Mouse (Mus musculus): ENCODE results near the gene Cuta. TPM values are rescaled to one million over a fixed set of nuclear protein-coding genes. Genes with fewer than 3 reads are reported as not detected.

The Cuta gene
- polyA plus RNA-seq, 1 experiment from 2014 or later: 161 TPM

DNA sequence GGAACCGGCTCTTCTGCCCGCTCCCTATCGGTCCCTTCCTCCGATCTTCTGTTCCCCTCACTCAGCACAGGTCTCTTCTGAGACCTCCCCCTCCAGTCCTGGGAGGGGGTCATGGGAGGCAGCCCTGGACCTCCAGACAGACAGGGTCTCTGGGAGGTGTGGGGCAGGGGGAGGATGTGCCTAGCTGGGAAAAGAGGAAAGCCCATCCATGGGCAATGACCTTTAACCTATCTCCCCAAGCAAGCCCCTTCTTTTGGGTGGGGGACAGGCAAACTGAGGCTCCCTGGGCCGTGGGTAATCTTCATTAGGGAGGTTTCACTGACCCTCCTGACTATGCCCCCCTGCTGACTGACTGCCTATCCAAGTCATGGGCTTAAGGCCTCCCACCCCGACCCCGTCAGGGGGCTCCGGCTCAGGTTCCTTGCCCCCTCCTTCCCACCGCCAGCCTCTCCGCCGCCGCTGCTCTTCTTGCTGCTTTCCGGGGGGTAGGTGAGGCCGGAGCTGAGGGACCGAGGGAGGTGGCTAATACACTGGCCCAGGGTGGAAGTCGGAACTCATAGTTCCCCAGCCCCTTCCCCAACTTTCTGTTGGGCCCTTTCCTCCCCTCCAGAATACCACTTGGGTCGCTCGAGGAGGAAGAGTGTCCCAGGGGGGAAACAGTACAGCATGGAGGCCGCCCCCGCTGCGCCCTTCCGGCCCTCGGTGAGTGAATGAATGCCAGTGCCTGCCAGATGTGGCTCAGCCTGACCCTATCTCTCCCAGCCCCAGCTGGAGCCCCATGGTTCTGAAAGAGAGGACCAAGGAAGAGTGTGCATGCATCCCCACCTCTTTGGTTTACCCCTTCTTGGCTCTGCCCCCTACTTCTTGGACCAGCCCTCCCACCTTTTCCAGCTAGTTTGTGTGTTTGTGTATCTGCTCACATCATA, 12.8 kb upstream of the Cuta start:
- H3K4me2 ChIP-seq (replicated peaks; ENCODE audit: low read depth, low read length): peak overlapping the region; percentile 58
- H3K9me3 ChIP-seq (ENCODE audit: control insufficient read depth, low read depth, low read length): no peaks in the 10 kb centered on the region
- peaks cover 44% of the 10 kb centered on the region for H3K4me1 ChIP-seq (ENCODE audit: control insufficient read depth, insufficient read depth, low read length)
- H3K36me3 ChIP-seq (ENCODE audit: control insufficient read depth, insufficient read depth, low read length): peaks cover 15% of the 10 kb centered on the region; the same call in 1 of the 2 replicates
- H3K27ac ChIP-seq (ENCODE audit: low read length): no peak overlapping the region
- WGBS: 10% methylated on average over 22 of the region's 23 CpGs
- peak overlapping the region; percentile 23 for H3K4me3 ChIP-seq (ENCODE audit: low read depth, low read length)
- H3K27me3 ChIP-seq (ENCODE audit: control insufficient read depth, insufficient read depth, low read length): no peaks in the 10 kb centered on the region
- no peak overlapping the region for H3K9ac ChIP-seq (replicated peaks; ENCODE audit: low read depth, low read length)
- no peak; the same call in 1 of the 2 replicates for ATAC-seq (ENCODE audit: insufficient number of reproducible peaks, insufficient read depth, low FRiP score, low read depth)

DNA sequence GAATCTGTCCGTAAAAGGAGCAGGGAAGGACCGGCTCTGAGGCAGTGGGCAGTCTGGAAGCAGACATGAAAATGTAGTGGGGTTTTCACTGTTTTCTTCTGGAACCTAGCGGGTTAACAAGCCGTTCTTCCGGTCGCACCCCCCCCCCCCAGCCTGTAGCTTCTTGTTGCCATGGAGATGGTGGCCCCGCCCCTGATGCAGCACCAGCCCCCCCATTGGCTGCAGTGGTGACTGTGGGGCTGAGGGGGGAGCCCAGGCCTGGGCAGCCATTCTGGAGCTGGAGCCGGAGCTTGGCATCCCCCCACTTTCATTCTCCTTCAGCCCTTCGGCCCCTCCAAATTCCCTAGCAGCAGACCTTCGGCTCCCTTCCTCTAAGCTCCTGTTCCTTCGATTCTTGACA, 12.0 kb upstream of the Cuta start:
- Histone ChIP-seq H3K27ac (ENCODE audit: low read length) (no peak overlapping the region), H3K9me3 (ENCODE audit: control insufficient read depth, low read depth, low read length) (no peaks in the 10 kb centered on the region), H3K36me3 (ENCODE audit: control insufficient read depth, insufficient read depth, low read length) (peaks cover 8% of the 10 kb centered on the region; the same call in 1 of the 2 replicates), H3K4me2 (replicated peaks; ENCODE audit: low read depth, low read length) (peak overlapping the region; percentile 58), H3K4me1 (ENCODE audit: control insufficient read depth, insufficient read depth, low read length) (peaks cover 49% of the 10 kb centered on the region), H3K9ac (replicated peaks; ENCODE audit: low read depth, low read length) (peak overlapping the region; percentile 10; the same call in 1 of the 2 replicates), H3K4me3 (ENCODE audit: low read depth, low read length) (peak overlapping the region; percentile 23), H3K27me3 (ENCODE audit: control insufficient read depth, insufficient read depth, low read length) (no peaks in the 10 kb centered on the region)
- peak; percentile 29; the same call in 1 of the 2 replicates for ATAC-seq (ENCODE audit: insufficient number of reproducible peaks, insufficient read depth, low FRiP score, low read depth)
- WGBS: 0% methylated on average over 11 of the region's 11 CpGs

DNA sequence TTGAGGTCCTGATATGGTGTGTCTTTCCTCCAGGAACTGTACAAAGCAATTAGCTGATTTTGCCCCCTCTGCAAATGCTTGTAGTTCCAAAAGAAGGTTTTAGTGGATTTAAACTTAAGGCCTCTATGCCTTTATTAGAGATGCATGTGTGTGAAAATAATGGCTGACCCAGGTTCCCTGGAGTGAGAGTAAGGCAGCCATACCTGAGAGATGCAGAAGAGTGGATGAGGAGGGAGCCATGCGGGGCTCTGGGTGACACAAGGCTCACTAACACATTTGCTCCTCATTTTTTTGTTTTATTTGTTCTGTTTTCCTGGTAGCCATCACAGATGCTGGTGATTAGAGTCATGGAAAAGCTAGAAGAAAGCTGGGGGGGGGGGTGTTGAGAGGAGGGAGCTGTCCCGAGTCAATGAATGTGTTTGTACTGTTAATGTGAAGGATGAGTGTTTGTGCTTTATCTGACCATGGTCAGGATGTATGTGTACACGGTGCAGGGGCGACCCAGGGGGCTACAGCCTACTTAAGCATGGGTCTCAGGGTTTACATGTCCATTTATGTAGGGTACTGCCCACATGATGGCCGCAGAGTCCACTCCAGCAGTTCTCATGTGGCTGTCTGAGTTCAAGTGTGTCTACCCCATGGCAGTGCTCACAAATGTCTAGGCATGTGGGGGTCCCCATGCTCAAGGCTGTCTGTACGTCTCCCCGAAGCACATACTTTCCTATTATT, 11.4 kb upstream of the Cuta start:
- peaks cover 55% of the 10 kb centered on the region for H3K4me1 ChIP-seq (ENCODE audit: control insufficient read depth, insufficient read depth, low read length)
- 21% methylated on average over 7 of the region's 7 CpGs for WGBS

DNA sequence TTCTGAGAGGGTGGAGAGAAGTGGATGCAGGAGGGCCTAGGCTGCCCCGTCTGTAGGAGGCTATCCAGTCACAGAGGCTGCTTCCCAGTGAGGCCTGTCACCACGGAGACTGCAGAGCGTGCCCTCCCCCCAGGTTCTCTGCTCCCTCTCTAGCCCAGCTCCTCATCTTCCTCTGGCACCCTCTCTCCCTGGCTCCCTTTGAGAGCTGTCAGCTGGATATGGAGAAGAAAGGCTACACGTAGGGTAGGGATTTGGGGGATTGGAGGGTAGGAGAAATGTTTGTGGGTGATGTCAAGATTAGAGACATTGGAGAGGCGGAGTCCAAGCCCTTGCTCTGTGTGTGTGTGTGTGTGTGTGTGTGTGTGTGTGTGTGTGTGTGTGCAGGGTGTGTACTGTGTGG, 10.5 kb upstream of the Cuta start:
- Histone ChIP-seq H3K4me2 (replicated peaks; ENCODE audit: low read depth, low read length) (0 out of 2 replicates have a peak overlapping the region, but pooled peaks have one; percentile 82), H3K36me3 (ENCODE audit: control insufficient read depth, insufficient read depth, low read length) (no peaks in the 10 kb centered on the region), H3K4me3 (ENCODE audit: low read depth, low read length) (no peak overlapping the region), H3K27me3 (ENCODE audit: control insufficient read depth, insufficient read depth, low read length) (no peaks in the 10 kb centered on the region), H3K27ac (ENCODE audit: low read length) (no peak overlapping the region; the same call in 1 of the 2 replicates), H3K4me1 (ENCODE audit: control insufficient read depth, insufficient read depth, low read length) (peaks cover 59% of the 10 kb centered on the region), H3K9ac (replicated peaks; ENCODE audit: low read depth, low read length) (no peak overlapping the region), H3K9me3 (ENCODE audit: control insufficient read depth, low read depth, low read length) (no peaks in the 10 kb centered on the region)
- ATAC-seq (ENCODE audit: insufficient number of reproducible peaks, insufficient read depth, low FRiP score, low read depth): no peak
- WGBS: 43% methylated on average over 5 of the region's 5 CpGs

More for the DNA sequence above, 11.4 kb upstream of the Cuta start:
- Histone ChIP-seq H3K4me2 (replicated peaks; ENCODE audit: low read depth, low read length) (peak overlapping the region; percentile 58), H3K9me3 (ENCODE audit: control insufficient read depth, low read depth, low read length) (no peaks in the 10 kb centered on the region), H3K27me3 (ENCODE audit: control insufficient read depth, insufficient read depth, low read length) (no peaks in the 10 kb centered on the region), H3K4me3 (ENCODE audit: low read depth, low read length) (peak overlapping the region; percentile 23), H3K27ac (ENCODE audit: low read length) (no peak overlapping the region), H3K36me3 (ENCODE audit: control insufficient read depth, insufficient read depth, low read length) (0 out of 2 replicates have a peak, but pooled peaks cover 4% of the 10 kb centered on the region), H3K9ac (replicated peaks; ENCODE audit: low read depth, low read length) (peak overlapping the region; percentile 10; the same call in 1 of the 2 replicates)
- no peak for ATAC-seq (ENCODE audit: insufficient number of reproducible peaks, insufficient read depth, low FRiP score, low read depth)

DNA sequence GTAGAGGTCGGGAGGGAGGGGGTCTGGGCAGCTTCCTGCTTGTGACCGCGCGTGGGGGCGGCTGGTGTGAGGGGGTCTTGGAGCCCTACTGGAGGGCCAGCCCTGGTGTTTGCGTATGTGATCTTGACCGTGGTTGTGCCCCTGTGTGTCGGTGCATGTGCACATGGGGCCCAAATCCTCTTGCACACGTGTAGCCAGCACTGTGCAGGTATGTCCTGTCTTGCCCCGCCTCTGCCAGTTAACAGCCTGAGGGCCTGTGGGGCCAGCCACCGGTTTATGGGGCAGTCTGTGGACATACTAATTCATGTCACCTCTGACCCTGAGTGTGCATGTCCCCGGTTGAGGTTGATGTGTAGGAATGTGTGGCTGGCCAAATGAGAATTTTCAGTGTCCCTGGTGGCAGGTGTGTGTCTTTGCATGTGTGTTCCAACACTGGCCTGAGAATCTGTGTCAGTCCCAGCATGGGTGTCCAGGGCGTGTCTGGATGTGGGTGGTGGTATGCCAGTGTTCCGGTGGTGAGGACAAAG, 9.7 kb upstream of the Cuta start:
- Histone ChIP-seq H3K36me3 (ENCODE audit: control insufficient read depth, insufficient read depth, low read length) (no peaks in the 10 kb centered on the region), H3K4me3 (ENCODE audit: low read depth, low read length) (peak overlapping the region; percentile 55), H3K9me3 (ENCODE audit: control insufficient read depth, low read depth, low read length) (no peaks in the 10 kb centered on the region), H3K27ac (ENCODE audit: low read length) (peak overlapping the region; percentile 27; the same call in 1 of the 2 replicates), H3K4me2 (replicated peaks; ENCODE audit: low read depth, low read length) (peak overlapping the region; percentile 82), H3K4me1 (ENCODE audit: control insufficient read depth, insufficient read depth, low read length) (peaks cover 59% of the 10 kb centered on the region), H3K27me3 (ENCODE audit: control insufficient read depth, insufficient read depth, low read length) (no peaks in the 10 kb centered on the region), H3K9ac (replicated peaks; ENCODE audit: low read depth, low read length) (peak overlapping the region; percentile 53)
- no peak for ATAC-seq (ENCODE audit: insufficient number of reproducible peaks, insufficient read depth, low FRiP score, low read depth)
- 8% methylated on average over 14 of the region's 14 CpGs for WGBS

DNA sequence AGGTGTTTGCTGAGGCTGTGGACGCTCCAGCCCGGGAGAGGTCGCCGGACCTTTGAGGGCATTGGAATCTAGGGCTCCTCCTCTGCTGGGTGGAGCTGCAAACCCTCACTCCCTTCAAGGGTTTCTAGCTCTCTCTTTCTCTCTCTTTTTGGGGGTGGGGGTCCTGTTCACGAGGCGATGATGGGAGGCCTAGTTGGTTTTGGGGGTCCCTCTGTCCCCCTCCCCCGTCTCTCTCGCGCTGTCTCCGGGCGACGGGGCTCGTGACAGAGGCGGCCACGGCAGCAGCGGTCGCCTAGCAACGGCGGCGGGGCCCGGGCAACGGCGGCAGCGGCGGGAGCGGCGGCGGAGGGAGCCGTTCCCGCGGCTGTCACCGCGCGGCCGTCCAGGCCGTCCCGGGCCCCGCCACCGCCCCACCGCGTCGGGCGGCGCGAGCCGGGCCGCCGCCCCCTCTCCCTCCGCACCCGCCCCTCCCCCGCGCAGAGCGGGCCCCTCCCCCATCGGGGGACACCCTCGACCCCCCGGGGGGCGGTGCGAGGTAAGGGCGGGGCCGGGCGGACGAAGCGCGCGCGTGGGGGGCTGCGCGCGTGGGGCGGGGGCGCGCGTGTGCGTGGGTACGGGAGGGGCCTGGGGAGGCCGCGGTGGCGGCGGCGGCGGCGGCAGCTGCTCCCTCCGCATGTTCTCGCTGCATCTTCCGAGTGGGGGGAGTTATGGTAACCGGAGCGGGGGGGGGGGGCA, 9.1 kb upstream of the Cuta start:
- WGBS: under 1% methylated on average over 33 of the region's 87 CpGs
- no peaks in the 10 kb centered on the region for H3K36me3 ChIP-seq (ENCODE audit: control insufficient read depth, insufficient read depth, low read length)

DNA sequence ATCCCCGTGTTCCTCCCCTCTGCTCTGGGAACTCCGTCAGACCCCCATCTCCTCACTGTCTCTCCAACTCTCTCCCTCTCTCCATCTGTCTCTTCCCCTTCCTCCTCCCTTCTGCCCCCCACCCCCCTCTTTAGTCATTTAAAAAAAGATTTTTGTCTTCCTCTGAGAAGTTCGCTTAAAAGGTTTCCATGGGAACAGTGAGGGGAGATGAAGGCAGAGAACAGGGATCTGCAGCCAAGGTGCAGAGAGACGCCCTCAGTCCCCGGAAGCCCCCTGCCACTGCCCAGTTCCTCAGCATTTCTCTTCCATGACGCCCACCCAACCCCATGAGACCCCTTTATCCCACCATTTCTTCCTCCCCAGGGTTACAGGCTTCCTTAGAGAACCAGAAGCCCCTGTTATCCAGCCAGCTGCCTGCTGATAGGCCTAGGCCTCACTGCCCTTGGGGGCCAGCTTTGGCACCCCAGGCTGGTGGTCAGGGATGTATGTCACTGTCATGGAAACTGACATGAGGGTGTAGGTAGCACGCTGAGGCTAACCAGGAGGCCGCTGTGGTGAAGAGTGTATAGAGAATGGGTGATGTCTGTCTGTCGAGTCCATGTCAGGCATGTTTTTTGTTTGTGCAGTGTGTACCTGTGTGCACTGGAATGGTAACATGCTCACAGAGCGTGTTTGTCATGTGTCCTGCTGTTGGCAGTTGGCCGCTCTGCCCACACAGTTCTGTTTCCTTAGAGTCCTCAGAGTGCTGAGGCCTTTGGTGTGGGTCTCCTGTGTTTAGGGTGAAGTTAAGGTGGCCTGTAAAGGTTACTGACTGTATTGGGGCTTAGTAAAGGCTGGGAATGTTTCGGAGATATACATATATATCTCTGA, 8.1 kb upstream of the Cuta start:
- no peak overlapping the region for H3K9ac ChIP-seq (replicated peaks; ENCODE audit: low read depth, low read length)
- H3K36me3 ChIP-seq (ENCODE audit: control insufficient read depth, insufficient read depth, low read length): no peaks in the 10 kb centered on the region
- no peak for ATAC-seq (ENCODE audit: insufficient number of reproducible peaks, insufficient read depth, low FRiP score, low read depth)
- no peaks in the 10 kb centered on the region for H3K27me3 ChIP-seq (ENCODE audit: control insufficient read depth, insufficient read depth, low read length)
- H3K9me3 ChIP-seq (ENCODE audit: control insufficient read depth, low read depth, low read length): no peaks in the 10 kb centered on the region
- H3K4me2 ChIP-seq (replicated peaks; ENCODE audit: low read depth, low read length): peak overlapping the region; percentile 82; the same call in 1 of the 2 replicates
- WGBS: 58% methylated on average over 12 of the region's 12 CpGs
- peak overlapping the region; percentile 35; the same call in 1 of the 2 replicates for H3K4me3 ChIP-seq (ENCODE audit: low read depth, low read length)
- H3K4me1 ChIP-seq (ENCODE audit: control insufficient read depth, insufficient read depth, low read length): peaks cover 52% of the 10 kb centered on the region
- peak overlapping the region; percentile 72; the same call in 1 of the 2 replicates for H3K27ac ChIP-seq (ENCODE audit: low read length)

More for the DNA sequence above, 9.1 kb upstream of the Cuta start:
- peak overlapping the region; percentile 53 for H3K9ac ChIP-seq (replicated peaks; ENCODE audit: low read depth, low read length)
- H3K27ac ChIP-seq (ENCODE audit: low read length): peak overlapping the region; percentile 55; the same call in 1 of the 2 replicates
- peak overlapping the region; percentile 55 for H3K4me3 ChIP-seq (ENCODE audit: low read depth, low read length)
- no peak for ATAC-seq (ENCODE audit: insufficient number of reproducible peaks, insufficient read depth, low FRiP score, low read depth)
- no peaks in the 10 kb centered on the region for H3K9me3 ChIP-seq (ENCODE audit: control insufficient read depth, low read depth, low read length)
- H3K4me2 ChIP-seq (replicated peaks; ENCODE audit: low read depth, low read length): peak overlapping the region; percentile 82
- peaks cover 58% of the 10 kb centered on the region for H3K4me1 ChIP-seq (ENCODE audit: control insufficient read depth, insufficient read depth, low read length)
- no peaks in the 10 kb centered on the region for H3K27me3 ChIP-seq (ENCODE audit: control insufficient read depth, insufficient read depth, low read length)

Measured in stomach, embryonic 14.5 days (tissue).